Mouse (Mus musculus) lung, postnatal 0 days (tissue): Measurements from ENCODE around the gene Fbxw7.

Experiments
- CTCF ChIP-seq: IDR thresholded peaks from 2 replicates; pipeline ENCODE4 v1.5.1; 2016; ENCODE audit warnings: antibody characterized with exemption, mild to moderate bottlenecking
- EP300 ChIP-seq: IDR thresholded peaks from 2 replicates; pipeline ENCODE4 v1.6.1; 2016; ENCODE audit warnings: antibody characterized with exemption, mild to moderate bottlenecking, control low read depth

- TF ChIP-seq EP300 (no peak), CTCF (no peak)
Observed at GRCm38 (mm10) chr3:84949387-84949786, 134.3 kb downstream of the Fbxw7 start.
